Mouse (Mus musculus): Measurements from ENCODE around the gene Ccl6. TPM values are rescaled to one million over a fixed set of nuclear protein-coding genes. Genes with fewer than 3 reads are reported as not detected.

The Ccl6 gene
- total RNA-seq, 2 experiments from 2014 or later = 5.5 to 9.3 TPM

GRCm38 (mm10) chr11:83538705-83539314 is 54.1 kb downstream of the Ccl6 start:
- intact Hi-C loops (cut with DNase I) = no loop called here
- Histone ChIP-seq H3K4me3 (no peak overlapping the region), H3K27ac (no peak overlapping the region)
- no peak for DNase-seq
- no peak for TF ChIP-seq CTCF (IDR thresholded peaks at IDR 0.05)

Other genes starting within 250 kb of the Ccl6 start
- under 1 TPM; 0.36 to 0.50 TPM for gene Rasl10b, start 183.9 kb downstream of the Ccl6 start, total RNA-seq (2021)
- gene Gas2l2, start 163.6 kb downstream of the Ccl6 start, total RNA-seq (2021) = not detected
- not detected for gene 1700020L24Rik, start 155.4 kb downstream of the Ccl6 start, total RNA-seq (2021)
- 1 to 10 TPM; 1.9 to 3.2 TPM for gene Mmp28, start 130.0 kb downstream of the Ccl6 start, total RNA-seq (2021)
- 10 to 100 TPM; 27.1 to 30.5 TPM for gene Taf15, start 120.0 kb downstream of the Ccl6 start, total RNA-seq (2021)
- not detected for gene Heatr9, start 70.9 kb downstream of the Ccl6 start, total RNA-seq (2021)
- not detected for gene Ccl5, start 62.6 kb downstream of the Ccl6 start, total RNA-seq (2021)
- 1 to 10 TPM; 2.4 to 6.2 TPM for gene Ccl9, start 14.5 kb downstream of the Ccl6 start, total RNA-seq (2021)
- gene Rpl9-ps1, start 52.5 kb upstream of the Ccl6 start, total RNA-seq (2021) = not detected
- gene Ccl3, start 56.3 kb upstream of the Ccl6 start, total RNA-seq (2021) = not detected
- gene Ccl4, start 69.5 kb upstream of the Ccl6 start, total RNA-seq (2021) = not detected
- under 1 TPM; 0.47 to 0.69 TPM for gene Wfdc17, start 110.9 kb upstream of the Ccl6 start, total RNA-seq (2021)
- not detected for gene Wfdc18, start 115.9 kb upstream of the Ccl6 start, total RNA-seq (2021)
- not detected for gene Wfdc21, start 153.9 kb upstream of the Ccl6 start, total RNA-seq (2021)
- 1 to 10 TPM; 8.5 to 9.2 TPM for gene Heatr6, start 160.6 kb upstream of the Ccl6 start, total RNA-seq (2021)